Mouse (Mus musculus) kidney, postnatal 25 days (tissue): ENCODE results near the gene Lmbrd2.
A peak's percentile ranks its signal among the peaks of the same experiment; 100 is the strongest.
"Not testable (repeated sequence)": the region's sequence is repeated elsewhere in the genome, so short reads cannot be mapped to it uniquely, and the experiment has no call there.

Experiments
- DNase-seq, 2 experiments: peaks; one replicate each; pipeline ENCODE4 v3.0.0; 2021; ENCODE audit warnings: mixed read lengths in 2 of 2

Gene Lmbrd2

GRCm38 (mm10) chr15:9134891-9135507, 5.4 kb upstream of the Lmbrd2 start:
- no peak for DNase-seq

- no peak for DNase-seq
Measured at GRCm38 (mm10) chr15:9139447-9139846, 903 bp upstream of the Lmbrd2 start.

- DNase-seq = peak; percentile 64 to 77
Measured at GRCm38 (mm10) chr15:9140684-9141171, 378 bp downstream of the Lmbrd2 start.

- DNase-seq = no peak
Measured at GRCm38 (mm10) chr15:9155325-9155724, 15.0 kb downstream of the Lmbrd2 start, which contains the start of gene Skp2. Gene Skp2, minus strand, starts transcription at chr15:9155425.

GRCm38 (mm10) chr15:9162557-9163070, 22.3 kb downstream of the Lmbrd2 start:
- DNase-seq = no peak

DNA sequence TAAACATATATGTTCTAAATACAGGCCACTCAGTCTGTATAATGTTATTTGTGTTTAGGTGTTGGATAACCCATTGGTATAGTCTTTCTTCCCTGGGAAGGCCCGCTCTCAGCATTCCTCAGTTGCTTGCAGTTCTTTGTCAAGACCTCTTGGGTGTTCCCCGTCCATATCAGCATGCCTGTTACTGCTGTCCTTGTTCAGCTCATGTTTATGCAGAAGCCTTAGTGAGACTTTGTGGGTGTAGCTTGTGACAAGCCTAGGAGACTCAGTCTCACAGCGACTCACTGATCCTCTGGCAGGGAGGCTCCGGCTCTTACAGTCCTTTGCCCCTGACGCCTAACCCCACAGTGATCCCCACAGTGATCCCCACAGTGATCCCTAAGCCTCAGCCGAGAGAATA, 23.8 kb downstream of the Lmbrd2 start:
- DNase-seq = no peak

GRCm38 (mm10) chr15:9177038-9177437, 36.7 kb downstream of the Lmbrd2 start:
- DNase-seq = no peak

- DNase-seq = no peak
Measured at GRCm38 (mm10) chr15:9183995-9184394, 43.6 kb downstream of the Lmbrd2 start.

- no peak for DNase-seq
Measured at GRCm38 (mm10) chr15:9189796-9190195, 49.4 kb downstream of the Lmbrd2 start.

DNA sequence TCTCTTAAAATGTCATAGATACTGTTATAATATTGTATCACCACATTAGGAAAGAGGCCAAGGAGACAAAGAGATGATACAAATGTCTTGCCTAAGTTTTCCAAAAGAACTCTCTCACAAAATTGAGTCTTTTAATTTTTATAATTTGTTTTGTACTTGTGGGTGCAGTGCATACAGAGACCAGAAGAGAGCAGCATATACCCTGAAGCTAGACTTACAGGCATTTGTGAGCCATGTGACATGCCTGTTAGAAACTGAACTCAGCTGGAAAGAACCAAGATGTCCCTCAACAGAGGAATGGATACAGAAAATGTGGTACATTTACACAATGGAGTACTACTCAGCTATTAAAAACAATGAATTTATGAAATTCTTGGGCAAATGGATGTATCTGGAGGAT, 52.3 kb downstream of the Lmbrd2 start:
- DNase-seq = peak in 1 of 2 experiments; percentile 11

DNA sequence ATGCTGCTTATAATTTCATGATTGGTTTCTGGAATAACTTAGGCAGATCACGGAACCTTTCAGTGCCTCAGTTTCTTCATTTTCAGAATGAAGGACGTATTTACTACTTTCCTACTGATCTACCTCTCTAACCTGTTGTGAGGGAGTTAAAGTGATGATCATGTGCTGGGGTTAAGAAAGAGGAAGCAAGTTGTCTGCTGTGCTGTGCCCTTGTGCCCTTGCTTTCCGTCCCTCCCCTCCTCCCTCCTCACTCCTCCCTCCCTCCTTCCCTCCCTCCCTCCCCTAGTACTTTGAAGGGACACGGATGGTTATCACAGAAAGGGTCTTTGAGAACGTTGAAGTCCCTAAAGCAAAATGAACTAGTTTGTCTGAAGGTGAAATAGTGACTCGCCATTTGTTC, 58.1 kb downstream of the Lmbrd2 start:
- DNase-seq = no peak

GRCm38 (mm10) chr15:9211891-9212290, 71.5 kb downstream of the Lmbrd2 start:
- DNase-seq = no peak

DNA sequence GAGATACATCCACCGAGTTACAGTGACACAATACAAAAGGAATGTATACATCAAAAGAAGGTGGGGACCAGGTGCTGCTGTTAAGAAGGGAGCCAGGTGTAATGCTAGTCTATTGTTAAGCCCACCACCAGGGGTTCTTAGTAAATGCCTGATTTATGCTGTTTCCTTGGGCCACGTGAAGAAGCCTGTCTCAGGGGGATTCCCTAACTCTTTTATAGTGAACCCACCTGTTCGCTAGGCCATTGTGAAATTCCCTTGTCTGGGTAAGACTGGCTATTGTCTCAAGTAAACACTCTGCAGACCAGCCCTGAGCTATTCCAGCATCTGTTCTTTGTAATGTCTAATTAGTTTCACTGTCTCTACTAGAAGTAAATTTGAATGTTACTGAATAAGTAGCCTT, 72.7 kb downstream of the Lmbrd2 start:
- not testable (repeated sequence) for DNase-seq

DNA sequence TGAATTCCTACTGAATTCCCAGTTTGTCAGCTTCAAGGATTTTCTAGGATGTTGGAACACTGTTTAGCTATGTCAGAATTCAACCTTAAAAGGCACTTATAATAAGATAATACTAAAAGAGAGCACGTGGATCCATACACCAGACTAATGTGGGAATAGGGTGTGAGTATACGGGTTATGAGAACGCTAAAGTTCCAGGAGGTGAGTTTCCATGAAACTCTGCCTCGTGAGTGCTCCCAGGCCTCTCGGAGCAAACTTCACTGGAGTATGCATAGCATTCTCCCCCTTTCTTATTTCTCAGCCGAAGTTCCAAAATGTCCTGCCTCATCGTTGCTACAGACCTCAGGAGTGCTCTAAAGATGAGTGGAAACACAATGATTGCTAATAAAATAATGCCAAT, 73.1 kb downstream of the Lmbrd2 start:
- DNase-seq = not testable (repeated sequence)

- no peak for DNase-seq
Measured at GRCm38 (mm10) chr15:9216446-9216845, 76.1 kb downstream of the Lmbrd2 start.

- not testable (repeated sequence) for DNase-seq
Measured at GRCm38 (mm10) chr15:9230917-9231316, 90.6 kb downstream of the Lmbrd2 start.

DNA sequence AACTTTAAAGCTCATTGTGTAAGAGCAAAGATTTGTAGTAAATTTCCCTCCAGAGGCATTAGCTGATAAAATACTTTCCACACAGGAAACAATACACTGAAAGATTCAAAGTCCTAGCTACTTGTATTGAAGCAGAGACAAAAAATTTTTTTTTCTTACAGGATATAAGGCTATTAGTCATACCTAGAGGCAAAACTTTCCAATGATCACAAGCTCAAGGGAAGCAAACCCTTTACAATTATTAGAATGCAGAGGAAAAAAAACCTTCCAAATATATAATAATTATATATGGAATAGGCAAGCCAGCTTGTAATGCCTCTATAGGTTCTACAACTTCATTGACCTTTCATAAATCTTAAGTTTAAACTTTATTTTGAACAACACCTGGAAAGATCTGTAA, 106.0 kb downstream of the Lmbrd2 start:
- no peak for DNase-seq
